Mouse (Mus musculus) neural tube, embryonic 14.5 days (tissue): Measurements from ENCODE around the gene Arhgap30. TPM values are rescaled to one million over a fixed set of nuclear protein-coding genes. Genes with fewer than 3 reads are reported as not detected.
A peak's percentile ranks its signal among the peaks of the same experiment; 100 is the strongest.

Experiments used
- ATAC-seq: fragments of 200-750 bp; cut with Nextera tagmentation; 2 replicates; pipeline ENCODE4 v1.8.0; 2017; ENCODE audit warnings: low read depth, mild to moderate bottlenecking, moderate TSS enrichment, moderate library complexity
- H3K27ac ChIP-seq: fragments of 300-500 bp; sonication (generic); 2 replicates; pipeline ENCODE4 v1.5.1; 2014; ENCODE audit warnings: low read depth, mild to moderate bottlenecking, control low read depth, low read length, moderate library complexity, mixed read lengths
- H3K27me3 ChIP-seq: fragments of 300-500 bp; sonication (generic); 2 replicates; pipeline ENCODE4 v1.6.1; 2014; ENCODE audit warnings: low read length; ENCODE audit not compliant: control insufficient read depth, insufficient read depth
- H3K36me3 ChIP-seq: fragments of 300-500 bp; sonication (generic); 2 replicates; pipeline ENCODE4 v1.6.1; 2014; ENCODE audit warnings: low read length, mixed read lengths; ENCODE audit not compliant: control insufficient read depth, insufficient read depth
- H3K4me1 ChIP-seq: fragments of 300-500 bp; sonication (generic); 2 replicates; pipeline ENCODE4 v1.6.1; 2014; ENCODE audit warnings: low read length; ENCODE audit not compliant: control insufficient read depth, insufficient read depth
- H3K4me2 ChIP-seq: fragments of 300-500 bp; sonication (generic); 2 replicates; pipeline ENCODE4 v1.6.1; 2014; ENCODE audit warnings: mild to moderate bottlenecking, low read depth, low read length, control low read depth
- H3K4me3 ChIP-seq: fragments of 300-500 bp; sonication (generic); 2 replicates; pipeline ENCODE4 v1.5.1; 2014; ENCODE audit warnings: low read depth, low read length, control low read depth, mixed read lengths
- H3K9ac ChIP-seq: fragments of 300-500 bp; sonication (generic); replicated peaks from 2 replicates; pipeline ENCODE4 v1.6.1; 2014; ENCODE audit warnings: low read depth, mild to moderate bottlenecking, control low read depth, low read length, mixed read lengths
- H3K9me3 ChIP-seq: fragments of 300-500 bp; sonication (generic); 2 replicates; pipeline ENCODE4 v1.6.1; 2016; ENCODE audit warnings: low read length; ENCODE audit not compliant: control insufficient read depth
- WGBS: fragments of 180-500 bp; shearing (Covaris S2); extraction: QIAGEN DNeasy Blood & Tissue Kit; methylation state at CpG from one replicate; pipeline ENCODE4 v1.1.7; 2014; 5-methylcytosine and 5-hydroxymethylcytosine counted together
- polyA plus RNA-seq: library from polyadenylated mRNA; unstranded; fragments of >200 nt; fragmentation: Nextera tagmentation; extraction: Ambion mirVana; gene quantifications from 2 replicates; pipeline ENCODE4 v1.2.1, GENCODE M21; 2014

The Arhgap30 gene
- 0.25 and 0.61 TPM in 2 replicates for polyA plus RNA-seq

DNA sequence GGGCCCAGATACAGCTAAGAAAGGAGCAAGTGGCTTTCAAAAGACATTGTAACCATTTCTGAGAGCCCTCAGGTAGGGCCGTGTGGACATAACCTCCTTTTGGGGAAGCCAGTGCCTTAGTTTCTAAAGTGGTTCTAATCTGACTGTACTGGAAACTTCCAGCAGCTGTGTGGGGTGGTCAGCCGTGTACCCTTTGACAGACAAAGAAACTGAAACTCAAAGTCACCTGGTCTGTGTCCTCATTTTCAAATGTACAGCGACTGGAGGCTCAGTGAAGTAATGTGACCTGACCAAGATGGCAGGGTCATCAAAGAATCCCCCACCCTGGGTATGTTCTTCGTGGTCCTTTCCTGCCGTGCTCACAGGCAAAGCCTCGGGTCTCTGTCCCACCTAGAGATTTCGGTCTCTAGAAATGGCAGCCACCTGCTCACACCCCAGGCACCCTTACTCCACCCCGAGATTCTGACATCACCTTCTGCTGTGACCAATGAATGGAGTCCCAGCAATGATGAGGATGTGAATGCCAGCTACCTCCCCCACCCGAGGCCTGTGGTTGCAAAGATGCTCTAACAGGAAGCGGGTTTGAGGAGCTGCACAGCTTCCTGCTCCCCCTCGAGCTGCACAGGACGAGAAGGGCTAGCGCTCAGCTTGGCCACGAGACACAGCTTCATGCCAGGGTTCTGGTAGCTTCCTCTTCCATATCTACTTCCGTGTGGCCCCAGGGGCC lies at the start of gene Arhgap30:
Gene Arhgap30, plus strand, starts transcription at position 579 of the 727 bp plus-strand sequence.
- Histone ChIP-seq H3K9me3 (no peaks in the 10 kb centered on the region), H3K4me2 (no peak within 1 kb of the TSS), H3K4me3 (no peak within 1 kb of the TSS), H3K9ac (no peak within 1 kb of the TSS), H3K27me3 (no peaks in the 10 kb centered on the region), H3K27ac (no peak within 1 kb of the TSS), H3K36me3 (no peaks in the 10 kb centered on the region), H3K4me1 (no peaks in the 10 kb centered on the region)
- 86% methylated on average over 15 of the region's 15 CpGs for WGBS
- no peak for ATAC-seq

DNA sequence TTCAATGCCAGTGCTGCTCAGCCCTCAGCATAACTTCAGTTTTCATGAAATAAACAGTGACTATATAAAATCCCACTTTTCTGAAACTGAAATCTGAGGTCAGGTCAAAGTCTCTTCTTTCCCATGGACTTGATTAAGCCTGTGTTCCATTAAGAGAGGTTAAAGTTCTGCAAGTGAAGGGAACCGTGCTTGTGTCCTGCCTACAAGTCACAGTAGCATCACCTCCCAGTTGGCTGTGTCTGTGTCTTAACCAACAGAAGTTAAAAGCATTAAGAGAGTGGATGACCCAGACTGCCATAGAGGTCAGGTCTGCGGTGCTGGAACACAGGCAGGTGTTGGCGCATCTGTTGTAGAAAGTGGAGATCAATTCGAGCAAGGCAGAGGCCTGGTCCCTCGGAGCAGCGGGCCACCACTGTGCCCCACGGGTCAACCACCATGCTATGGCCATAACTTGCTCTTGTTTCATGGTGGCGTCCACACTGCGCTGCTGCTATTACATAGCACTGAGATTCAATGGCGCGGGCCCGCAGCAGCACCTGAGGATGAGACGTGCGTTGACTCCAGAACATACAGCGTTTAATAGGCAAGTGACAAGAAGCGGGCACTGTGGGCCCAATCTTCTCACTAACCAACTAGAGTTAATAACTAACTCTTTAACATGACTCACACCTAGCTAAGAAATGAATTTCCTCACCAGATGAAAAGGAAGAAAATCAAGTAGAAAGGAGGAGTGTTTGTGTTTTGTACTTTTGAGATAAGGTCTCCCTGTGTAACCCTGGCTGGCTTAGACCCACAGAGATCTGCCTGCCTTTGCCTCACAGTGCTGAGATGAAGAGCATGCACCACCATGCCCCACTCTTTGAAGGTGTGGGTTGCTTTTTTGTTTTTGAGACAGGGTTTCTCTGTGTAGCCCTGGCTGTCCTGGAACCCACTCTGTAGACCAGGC lies 46.2 kb upstream of the Arhgap30 start:
- H3K4me3 ChIP-seq: no peak overlapping the region
- 97% methylated on average over 16 of the region's 16 CpGs for WGBS
- no peak overlapping the region for H3K4me2 ChIP-seq
- H3K9me3 ChIP-seq: no peaks in the 10 kb centered on the region
- no peaks in the 10 kb centered on the region for H3K27me3 ChIP-seq
- H3K27ac ChIP-seq: no peak overlapping the region
- no peak overlapping the region for H3K9ac ChIP-seq
- H3K36me3 ChIP-seq: peaks cover 36% of the 10 kb centered on the region
- ATAC-seq: no peak
- peaks cover 16% of the 10 kb centered on the region for H3K4me1 ChIP-seq

GRCm38 (mm10) chr1:171343922-171344677 lies 44.7 kb upstream of the Arhgap30 start:
- no peaks in the 10 kb centered on the region for H3K9me3 ChIP-seq
- H3K4me1 ChIP-seq: peaks cover 16% of the 10 kb centered on the region
- H3K27me3 ChIP-seq: no peaks in the 10 kb centered on the region
- peak overlapping the region; percentile 82; the same call in 1 of the 2 replicates for H3K4me3 ChIP-seq
- H3K9ac ChIP-seq: no peak overlapping the region
- ATAC-seq: no peak
- H3K4me2 ChIP-seq: peak overlapping the region; percentile 59; the same call in 1 of the 2 replicates
- H3K36me3 ChIP-seq: peaks cover 24% of the 10 kb centered on the region
- H3K27ac ChIP-seq: no peak overlapping the region
- 79% methylated on average over 9 of the region's 9 CpGs for WGBS

GRCm38 (mm10) chr1:171344715-171345114 lies 44.0 kb upstream of the Arhgap30 start:
- no peaks in the 10 kb centered on the region for H3K27me3 ChIP-seq
- WGBS: 79% methylated on average over 9 of the region's 9 CpGs
- H3K9me3 ChIP-seq: no peaks in the 10 kb centered on the region
- H3K4me3 ChIP-seq: peak overlapping the region; percentile 82
- H3K27ac ChIP-seq: no peak overlapping the region
- H3K4me2 ChIP-seq: peak overlapping the region; percentile 59
- peaks cover 18% of the 10 kb centered on the region for H3K36me3 ChIP-seq
- ATAC-seq: peak; percentile 3; the same call in 1 of the 2 replicates
- H3K9ac ChIP-seq: peak overlapping the region; percentile 76; the same call in 1 of the 2 replicates
- peaks cover 16% of the 10 kb centered on the region for H3K4me1 ChIP-seq

GRCm38 (mm10) chr1:171345225-171346094 lies 43.3 kb upstream of the Arhgap30 start, which contains the start of the genes Nit1 and Pfdn2:
TSS of gene Nit1 (minus strand) at chr1:171345646.
TSS of gene Pfdn2 (plus strand) at chr1:171345670.
- 1% methylated on average over 52 of the region's 53 CpGs for WGBS
- Histone ChIP-seq H3K27ac (peak within 1 kb of the TSS; percentile 70), H3K27me3 (no peaks in the 10 kb centered on the region), H3K9ac (peak within 1 kb of the TSS; percentile 76), H3K9me3 (no peaks in the 10 kb centered on the region), H3K4me1 (peaks cover 16% of the 10 kb centered on the region), H3K4me3 (peak within 1 kb of the TSS; percentile 82), H3K36me3 (peaks cover 14% of the 10 kb centered on the region; the same call in 1 of the 2 replicates), H3K4me2 (peak within 1 kb of the TSS; percentile 82)
- ATAC-seq: peak; percentile 95

- Histone ChIP-seq H3K4me3 (peak overlapping the region; percentile 82), H3K4me1 (peaks cover 16% of the 10 kb centered on the region), H3K27me3 (no peaks in the 10 kb centered on the region), H3K27ac (peak overlapping the region; percentile 70; the same call in 1 of the 2 replicates), H3K9me3 (no peaks in the 10 kb centered on the region), H3K9ac (peak overlapping the region; percentile 76), H3K4me2 (peak overlapping the region; percentile 82), H3K36me3 (peaks cover 12% of the 10 kb centered on the region; the same call in 1 of the 2 replicates)
- under 1% methylated on average over 14 of the region's 14 CpGs for WGBS
- no peak for ATAC-seq
Measured at GRCm38 (mm10) chr1:171346095-171346450, 42.7 kb upstream of the Arhgap30 start.

DNA sequence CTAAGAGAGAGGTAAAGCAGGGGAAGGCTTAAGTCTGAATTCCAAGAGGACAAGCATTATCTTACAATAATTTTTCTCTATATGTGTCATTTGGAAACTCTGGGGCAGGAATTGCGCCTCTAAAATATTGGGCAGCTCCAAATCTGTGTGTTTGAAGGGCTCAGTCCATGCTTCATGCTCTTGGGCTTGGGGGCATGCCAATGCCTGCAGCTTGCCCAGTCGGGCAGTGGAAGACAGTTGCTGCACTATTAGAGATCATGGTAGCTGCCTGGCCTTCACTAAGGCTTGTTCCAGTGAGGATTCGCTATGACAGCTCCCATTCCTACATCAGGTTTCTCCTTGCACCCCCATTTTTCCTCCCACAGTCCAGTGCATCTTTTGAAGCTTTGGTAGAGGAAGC lies 40.1 kb upstream of the Arhgap30 start:
- Histone ChIP-seq H3K9me3 (no peaks in the 10 kb centered on the region), H3K4me1 (peaks cover 16% of the 10 kb centered on the region), H3K4me3 (no peak overlapping the region), H3K27me3 (no peaks in the 10 kb centered on the region), H3K27ac (no peak overlapping the region), H3K4me2 (no peak overlapping the region), H3K36me3 (no peaks in the 10 kb centered on the region), H3K9ac (no peak overlapping the region)
- ATAC-seq: no peak
- WGBS: 98% methylated on average over 3 of the region's 3 CpGs

DNA sequence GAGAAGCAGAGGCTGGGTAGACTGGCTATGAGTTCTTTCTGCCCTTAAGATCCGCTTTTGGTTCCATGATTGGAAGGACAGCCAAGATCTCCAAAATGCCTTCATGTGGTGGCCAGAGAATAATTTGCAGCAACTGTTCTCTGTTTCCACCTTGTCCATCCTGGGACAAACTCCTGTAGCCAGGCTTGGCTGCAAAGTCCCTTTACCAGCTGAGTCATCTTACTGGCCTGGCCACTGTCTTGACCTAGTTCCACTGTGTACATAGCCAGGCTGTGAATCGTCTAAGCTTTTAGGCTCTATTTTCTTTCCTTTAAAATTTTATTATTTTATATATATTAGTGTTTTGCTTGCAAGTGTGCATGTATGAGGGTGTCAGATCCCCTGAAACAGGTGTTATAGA lies 39.5 kb upstream of the Arhgap30 start:
- WGBS: 98% methylated on average over 2 of the region's 2 CpGs
- no peaks in the 10 kb centered on the region for H3K36me3 ChIP-seq
- H3K4me3 ChIP-seq: no peak overlapping the region
- peaks cover 16% of the 10 kb centered on the region for H3K4me1 ChIP-seq
- no peak overlapping the region for H3K9ac ChIP-seq
- H3K27ac ChIP-seq: no peak overlapping the region
- H3K9me3 ChIP-seq: no peaks in the 10 kb centered on the region
- no peaks in the 10 kb centered on the region for H3K27me3 ChIP-seq
- no peak for ATAC-seq
- no peak overlapping the region for H3K4me2 ChIP-seq
